Mouse (Mus musculus) lung, postnatal 0 days (tissue): ENCODE data around the gene Neurog3.

Source experiments
- CTCF ChIP-seq: IDR thresholded peaks from 2 replicates; pipeline ENCODE4 v1.5.1; 2016; ENCODE audit warnings: antibody characterized with exemption, mild to moderate bottlenecking
- EP300 ChIP-seq: IDR thresholded peaks from 2 replicates; pipeline ENCODE4 v1.6.1; 2016; ENCODE audit warnings: antibody characterized with exemption, mild to moderate bottlenecking, control low read depth

DNA sequence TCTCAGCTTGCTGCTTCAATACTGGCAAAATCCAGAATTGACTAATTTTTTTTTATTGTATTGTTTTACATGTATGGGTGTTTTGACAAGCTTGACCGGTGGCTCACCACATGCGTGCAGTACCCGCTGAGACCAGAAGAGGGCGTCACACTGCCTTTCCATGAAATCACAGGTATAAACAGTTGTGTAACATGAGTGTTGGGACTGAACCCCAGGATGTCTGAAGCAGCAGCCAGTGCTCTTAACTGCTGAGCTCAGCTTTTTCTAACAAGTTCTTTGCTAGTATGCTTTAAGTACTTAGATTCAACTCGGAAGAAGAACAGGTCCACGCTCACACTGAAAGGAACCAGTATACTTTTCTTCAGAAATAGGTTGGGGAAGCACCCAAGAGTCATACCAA is 5.8 kb upstream of the Neurog3 start:
- TF ChIP-seq CTCF (peak; percentile 49), EP300 (no peak)
